Mouse (Mus musculus) spleen, adult 2 months (tissue): ENCODE measurements around the gene Gpr84.

Source experiments
- CTCF ChIP-seq: fragments of 200-500 bp; IDR thresholded peaks from 2 replicates; pipeline ENCODE4 v1.5.1; 2011; ENCODE audit warnings: mild to moderate bottlenecking, inconsistent platforms; ENCODE audit not compliant: insufficient read depth, insufficient read length, insufficient replicate concordance; ENCODE audit errors: extremely low read depth
- POLR2A ChIP-seq: fragments of 200-500 bp; IDR thresholded peaks from 2 replicates; pipeline ENCODE4 v1.6.1; 2011; ENCODE audit warnings: low read depth, low read length, inconsistent platforms

DNA sequence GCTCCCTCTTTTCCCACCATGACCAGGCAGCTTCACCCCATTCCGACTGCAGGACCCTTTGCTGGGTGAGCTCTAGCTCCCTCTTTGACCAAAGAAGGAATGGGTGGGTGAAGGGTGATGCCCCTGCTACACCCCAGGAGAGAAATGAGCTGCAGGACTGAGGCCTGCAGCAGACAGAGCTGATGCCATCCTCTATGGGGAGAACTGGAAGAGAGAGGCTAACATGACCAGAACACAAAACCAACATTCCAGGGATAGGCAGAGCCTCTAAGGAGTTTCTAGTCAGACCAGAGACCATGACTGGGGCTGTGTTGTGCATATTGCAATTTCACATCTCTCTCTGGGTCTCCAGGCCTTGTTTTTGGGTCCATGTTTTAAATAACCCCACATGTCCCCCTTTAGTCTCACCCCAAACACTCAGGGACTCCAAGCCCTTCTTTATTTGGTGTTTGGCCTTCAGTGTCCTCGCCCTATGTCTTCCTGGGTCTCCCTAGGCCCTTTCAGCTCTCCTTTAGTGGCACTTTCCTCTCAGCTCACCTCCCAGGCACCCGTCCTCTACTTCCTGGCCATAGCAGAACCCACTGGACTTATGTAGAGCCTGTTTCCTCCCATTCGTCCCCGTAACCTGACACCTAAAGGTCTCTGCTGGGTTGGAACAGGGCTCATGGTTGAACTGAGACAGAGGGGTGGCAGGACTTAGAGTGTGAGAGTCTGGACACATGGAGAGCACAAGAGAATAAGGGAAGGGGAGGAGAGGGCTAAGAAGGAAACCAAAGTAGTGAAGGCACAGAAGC, 8.7 kb downstream of the Gpr84 start:
- TF ChIP-seq POLR2A (no peak), CTCF (no peak)
